Mouse (Mus musculus) thymus, adult 2 months (tissue): ENCODE data around the gene Sirpa.

Experiments used
- CTCF ChIP-seq: fragments of 200-500 bp; IDR thresholded peaks from 2 replicates; pipeline ENCODE4 v1.5.1; 2012; ENCODE audit warnings: mild to moderate bottlenecking, control low read depth, low read length, moderate library complexity, borderline replicate concordance; ENCODE audit not compliant: control insufficient read depth, poor library complexity, insufficient read depth; ENCODE audit errors: extremely low read depth
- POLR2A ChIP-seq: fragments of 200-500 bp; IDR thresholded peaks from 2 replicates; pipeline ENCODE4 v1.6.1; 2012; ENCODE audit warnings: mild to moderate bottlenecking, low read length, control low read depth, moderate library complexity; ENCODE audit not compliant: control insufficient read depth, poor library complexity, insufficient read depth; ENCODE audit errors: extremely low read depth

GRCm38 (mm10) chr2:129614482-129615185, 22.0 kb downstream of the Sirpa start:
- TF ChIP-seq POLR2A, result no peak
- TF ChIP-seq CTCF, result no peak
